Mouse (Mus musculus): ENCODE results near the gene Stim2.

Stim2 gene

GRCm38 (mm10) chr5:53995316-53995715, 3.0 kb upstream of the Stim2 start:
- DNase-seq: peak; percentile 93

GRCm38 (mm10) chr5:53996822-53997221, 1.5 kb upstream of the Stim2 start:
- no peak for DNase-seq

- DNase-seq: peak; percentile 70
These were observed 603 bp downstream of the Stim2 start for GRCm38 (mm10) chr5:53998743-53999460.

GRCm38 (mm10) chr5:53999461-53999770, 1.1 kb downstream of the Stim2 start:
- DNase-seq: no peak

GRCm38 (mm10) chr5:53999831-54000230, 1.5 kb downstream of the Stim2 start:
- DNase-seq: peak; percentile 52

GRCm38 (mm10) chr5:54001021-54001420, 2.7 kb downstream of the Stim2 start:
- DNase-seq: no peak

- DNase-seq: no peak
These were observed 7.0 kb downstream of the Stim2 start for GRCm38 (mm10) chr5:54005111-54005864.

- DNase-seq: no peak
These were observed 7.5 kb downstream of the Stim2 start for GRCm38 (mm10) chr5:54005865-54006225.

GRCm38 (mm10) chr5:54006845-54007244, 8.5 kb downstream of the Stim2 start:
- DNase-seq: no peak

- no peak for DNase-seq
These were observed 9.3 kb downstream of the Stim2 start for GRCm38 (mm10) chr5:54007617-54008016.

GRCm38 (mm10) chr5:54013271-54013670, 15.0 kb downstream of the Stim2 start:
- no peak for DNase-seq

GRCm38 (mm10) chr5:54017143-54017542, 18.8 kb downstream of the Stim2 start:
- DNase-seq: no peak

- DNase-seq: no peak
These were observed 20.6 kb downstream of the Stim2 start for GRCm38 (mm10) chr5:54018856-54019255.

GRCm38 (mm10) chr5:54019546-54019945, 21.2 kb downstream of the Stim2 start:
- DNase-seq: no peak

- DNase-seq: no peak
These were observed 26.3 kb downstream of the Stim2 start for GRCm38 (mm10) chr5:54024610-54025009.

GRCm38 (mm10) chr5:54025630-54026029, 27.3 kb downstream of the Stim2 start:
- no peak for DNase-seq

- no peak for DNase-seq
These were observed 34.9 kb downstream of the Stim2 start for GRCm38 (mm10) chr5:54033217-54033616.

- DNase-seq: no peak
These were observed 36.4 kb downstream of the Stim2 start for GRCm38 (mm10) chr5:54034680-54035079.

GRCm38 (mm10) chr5:54038615-54039014, 40.3 kb downstream of the Stim2 start:
- DNase-seq: no peak

- no peak for DNase-seq
These were observed 42.2 kb downstream of the Stim2 start for GRCm38 (mm10) chr5:54040527-54040926.

- no peak for DNase-seq
These were observed 43.7 kb downstream of the Stim2 start for GRCm38 (mm10) chr5:54042013-54042412.

- DNase-seq: peak; percentile 33
These were observed 47.2 kb downstream of the Stim2 start for GRCm38 (mm10) chr5:54045523-54045922.

- no peak for DNase-seq
These were observed 48.1 kb downstream of the Stim2 start for GRCm38 (mm10) chr5:54046432-54046831.

- no peak for DNase-seq
These were observed 50.9 kb downstream of the Stim2 start for GRCm38 (mm10) chr5:54049145-54049733.
